Mouse (Mus musculus): ENCODE data around the gene Ifnk. TPM values are rescaled to one million over a fixed set of nuclear protein-coding genes. Genes with fewer than 3 reads are reported as not detected.

Gene Ifnk
- total and polyA plus RNA-seq, 3 experiments = not detected

DNA sequence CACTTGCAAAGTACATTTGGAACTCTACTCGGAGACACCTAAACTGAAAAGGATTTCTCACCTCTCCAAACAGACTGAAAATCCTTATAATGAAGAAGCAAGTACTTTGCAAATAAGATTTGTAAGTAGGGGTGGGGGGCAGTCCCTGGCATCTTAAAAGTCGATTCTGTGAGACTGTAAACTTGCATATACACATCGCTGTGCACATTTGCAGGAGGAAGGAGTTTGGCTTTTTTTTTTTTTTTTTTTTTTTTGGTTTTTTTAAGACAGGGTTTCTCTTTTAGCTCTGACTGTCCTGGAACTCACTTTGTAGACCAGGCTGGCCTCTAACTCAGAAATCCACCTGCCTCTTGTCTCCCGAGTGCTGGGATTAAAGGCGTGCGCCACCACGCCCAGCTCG is 31.3 kb upstream of the Ifnk start:
- Histone ChIP-seq H3K9me3 (replicated peaks; ENCODE audit: insufficient read depth, low read length) (no peaks in the 10 kb centered on the region), H3K4me1 (ENCODE audit: control insufficient read depth in 1 of 2, insufficient read depth in 2 of 2, low read length in 2 of 2) (no peaks in the 10 kb centered on the region), H3K79me2 (ENCODE audit: control insufficient read depth, insufficient read depth, low read length, poor library complexity) (no peaks in the 10 kb centered on the region), H3K27ac (ENCODE audit: control insufficient read depth, low read depth, low read length) (no peak overlapping the region), H3K36me3 (ENCODE audit: control insufficient read depth in 1 of 2, insufficient read depth in 2 of 2, low read length in 2 of 2) (no peaks in the 10 kb centered on the region), H3K4me3 (ENCODE audit: control insufficient read depth in 1 of 2, insufficient read depth in 1 of 2, low read depth in 2 of 2, low read length in 2 of 2) (no peak overlapping the region), H3K27me3 (ENCODE audit: control insufficient read depth in 1 of 2, insufficient read depth in 2 of 2, low read length in 2 of 2) (no peaks in the 10 kb centered on the region), H3K9ac (ENCODE audit: control insufficient read depth, low read depth, low read length, poor library complexity, severe bottlenecking) (no peak overlapping the region)
- DNase-seq (ENCODE audit: low read depth, low spot score) = no peak
- TF ChIP-seq NELFE (IDR thresholded peaks at IDR 0.05; ENCODE audit: low read depth, low read length) = no peak

DNA sequence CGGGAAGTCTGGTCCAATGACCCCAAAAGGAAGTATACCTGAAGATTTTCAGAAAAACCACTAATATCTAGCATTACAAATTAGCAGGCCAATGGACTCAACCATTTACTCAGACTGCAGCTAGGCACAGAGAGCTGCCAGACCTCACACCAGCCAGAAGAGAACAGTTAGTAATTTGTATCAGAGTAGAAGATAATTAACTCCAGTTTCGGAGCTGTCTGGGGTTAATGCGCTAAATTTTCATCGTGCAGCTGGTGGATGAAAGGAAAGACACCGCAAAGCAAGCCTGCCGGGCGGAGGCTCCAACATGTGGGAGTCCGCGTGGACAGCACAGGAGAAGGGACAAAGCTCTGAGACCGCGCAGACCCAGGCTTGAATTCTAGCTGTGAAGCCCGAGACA is 30.8 kb upstream of the Ifnk start:
- no peak overlapping the region for H3K9ac ChIP-seq (ENCODE audit: control insufficient read depth, low read depth, low read length, poor library complexity, severe bottlenecking)
- no peak overlapping the region for H3K27ac ChIP-seq (ENCODE audit: control insufficient read depth, low read depth, low read length)
- no peaks in the 10 kb centered on the region for H3K9me3 ChIP-seq (replicated peaks; ENCODE audit: insufficient read depth, low read length)
- no peaks in the 10 kb centered on the region for H3K27me3 ChIP-seq (ENCODE audit: control insufficient read depth in 1 of 2, insufficient read depth in 2 of 2, low read length in 2 of 2)
- no peaks in the 10 kb centered on the region for H3K36me3 ChIP-seq (ENCODE audit: control insufficient read depth in 1 of 2, insufficient read depth in 2 of 2, low read length in 2 of 2)
- H3K4me1 ChIP-seq (ENCODE audit: control insufficient read depth in 1 of 2, insufficient read depth in 2 of 2, low read length in 2 of 2) = no peaks in the 10 kb centered on the region
- no peak for DNase-seq (ENCODE audit: low read depth, low spot score)
- TF ChIP-seq KAT2A (conservative IDR thresholded peaks at IDR 0.05; ENCODE audit: low read depth, low read length) (no peak), USF1 (IDR thresholded peaks at IDR 0.05; ENCODE audit: low read depth, low read length) (no peak), TBP (IDR thresholded peaks at IDR 0.05; ENCODE audit: low read depth, low read length) (no peak), ZMIZ1 (IDR thresholded peaks at IDR 0.05; ENCODE audit: low read depth, low read length) (no peak), MEF2A (IDR thresholded peaks at IDR 0.05; ENCODE audit: extremely low read depth, insufficient replicate concordance, low read depth, low read length, poor library complexity, severe bottlenecking) (no peak), SIN3A (IDR thresholded peaks at IDR 0.05; ENCODE audit: low read length) (no peak), JUND (IDR thresholded peaks at IDR 0.05; ENCODE audit: low read depth, low read length) (no peak), RCOR1 (IDR thresholded peaks at IDR 0.05; ENCODE audit: low read depth, low read length) (no peak), POLR2AphosphoS2 (IDR thresholded peaks at IDR 0.05; ENCODE audit: low read length) (no peak), BHLHE40 (IDR thresholded peaks at IDR 0.05; ENCODE audit: borderline replicate concordance, low read depth, low read length) (no peak), GATA1 (IDR thresholded peaks at IDR 0.05; ENCODE audit: low read depth, low read length) (no peak), ZNF384 (IDR thresholded peaks at IDR 0.05; ENCODE audit: low read depth, low read length) (no peak), ZC3H11A (IDR thresholded peaks at IDR 0.05; ENCODE audit: low read depth, low read length) (no peak), TAL1 (IDR thresholded peaks at IDR 0.05; ENCODE audit: low read length) (no peak), POLR2AphosphoS5 (IDR thresholded peaks at IDR 0.05; ENCODE audit: borderline replicate concordance, low read depth, low read length) (no peak)
- no peaks in the 10 kb centered on the region for H3K79me2 ChIP-seq (ENCODE audit: control insufficient read depth, insufficient read depth, low read length, poor library complexity)
- no peak overlapping the region for H3K4me3 ChIP-seq (ENCODE audit: control insufficient read depth in 1 of 2, insufficient read depth in 1 of 2, low read depth in 2 of 2, low read length in 2 of 2)

DNA sequence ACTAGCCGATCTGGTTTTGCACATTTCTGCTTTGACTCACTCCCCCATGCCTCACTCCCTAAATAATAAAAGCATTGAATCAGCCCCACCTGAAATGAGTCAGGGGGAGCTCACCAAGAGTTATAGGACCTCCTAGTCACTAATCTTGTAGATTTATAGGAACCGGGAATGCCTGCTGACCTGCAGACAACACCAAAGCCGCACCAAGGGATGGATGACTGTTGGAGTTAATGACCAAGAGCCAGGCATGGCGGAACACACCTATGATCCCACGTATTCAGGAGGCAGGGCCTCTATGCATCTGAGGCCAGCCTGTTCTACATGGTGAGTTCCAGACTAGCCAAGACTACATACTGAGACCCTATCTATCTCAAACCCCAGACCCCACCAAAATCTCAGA is 28.8 kb upstream of the Ifnk start:
- H3K9ac ChIP-seq (ENCODE audit: control insufficient read depth, low read depth, low read length, poor library complexity, severe bottlenecking) = no peak overlapping the region
- no peak overlapping the region for H3K4me3 ChIP-seq (ENCODE audit: control insufficient read depth in 1 of 2, insufficient read depth in 1 of 2, low read depth in 2 of 2, low read length in 2 of 2)
- no peaks in the 10 kb centered on the region for H3K9me3 ChIP-seq (replicated peaks; ENCODE audit: insufficient read depth, low read length)
- no peak for DNase-seq (ENCODE audit: low read depth, low spot score)
- TF ChIP-seq TCF12 (IDR thresholded peaks at IDR 0.05; ENCODE audit: low read depth, low read length) = no peak
- TF ChIP-seq CHD2 (IDR thresholded peaks at IDR 0.05; ENCODE audit: low read length) = no peak
- no peak for TF ChIP-seq SIN3A (IDR thresholded peaks at IDR 0.05; ENCODE audit: low read length)
- TF ChIP-seq POLR2A (IDR thresholded peaks at IDR 0.05; ENCODE audit: control insufficient read depth in 1 of 2, insufficient read depth in 1 of 2, low read depth in 1 of 2, low read length in 2 of 2, poor library complexity in 1 of 2) = no peak
- no peaks in the 10 kb centered on the region for H3K27me3 ChIP-seq (ENCODE audit: control insufficient read depth in 1 of 2, insufficient read depth in 2 of 2, low read length in 2 of 2)
- H3K79me2 ChIP-seq (ENCODE audit: control insufficient read depth, insufficient read depth, low read length, poor library complexity) = no peaks in the 10 kb centered on the region
- no peaks in the 10 kb centered on the region for H3K36me3 ChIP-seq (ENCODE audit: control insufficient read depth in 1 of 2, insufficient read depth in 2 of 2, low read length in 2 of 2)
- no peaks in the 10 kb centered on the region for H3K4me1 ChIP-seq (ENCODE audit: control insufficient read depth in 1 of 2, insufficient read depth in 2 of 2, low read length in 2 of 2)
- H3K27ac ChIP-seq (ENCODE audit: control insufficient read depth, low read depth, low read length) = no peak overlapping the region
